Comparison of ENCODE assay signal across 13 mouse cellular contexts in genomic region chr12:76362303-76362676, GRCm38 (mm10). TPM values are rescaled to one million over a fixed set of nuclear protein-coding genes. Genes with fewer than 3 reads are reported as not detected.
A peak's percentile ranks its signal among the peaks of the same experiment; 100 is the strongest.
DNase-seq lines count a peak whose midpoint lies in the region; ATAC-seq lines count a peak whose summit lies in the region.
"Had no signal": no experiment of that assay in that cellular context is flagged by ENCODE, and none has a peak within 500 bp of the region (broad histone marks: within the 10 kb centered on the region; RNA-seq: fewer than 3 reads in every experiment).

No protein-coding gene starts in this region.

- DNase-seq in liver, embryonic 11.5 days (ENCODE audit: low spot score) = no peak
- no peak for DNase-seq in liver
- peak; percentile 49 for DNase-seq in thymus, postnatal 25 days
- DNase-seq in hindbrain, embryonic 14.5 days (ENCODE audit: low spot score) = no peak
- no peak for DNase-seq in midbrain, embryonic 14.5 days
- no peak for DNase-seq in gastrocnemius, postnatal 14 days
- DNase-seq: kidney, adult 9 months; right cerebral cortex, postnatal 4 days had no signal

- peak overlapping the region; percentile 59 for H3K9ac ChIP-seq in liver, embryonic 11.5 days (ENCODE audit: low read depth, low read length)
- H3K9ac ChIP-seq in hindbrain, embryonic 14.5 days = no peak overlapping the region
- H3K9ac ChIP-seq in midbrain, embryonic 14.5 days (replicated peaks; ENCODE audit: low read length) = no peak overlapping the region
- H3K9ac ChIP-seq: midbrain, embryonic 12.5 days had no signal

- peak overlapping the region; percentile 58 for H3K4me2 ChIP-seq in liver, embryonic 11.5 days
- H3K4me2 ChIP-seq in hindbrain, embryonic 14.5 days (replicated peaks) = no peak overlapping the region
- no peak overlapping the region for H3K4me2 ChIP-seq in midbrain, embryonic 14.5 days (ENCODE audit: low read length)
- H3K4me2 ChIP-seq: midbrain, embryonic 12.5 days had no signal

- H3K9me3 ChIP-seq in liver, embryonic 11.5 days (ENCODE audit: control insufficient read depth, low read length) = no peaks in the 10 kb centered on the region
- H3K9me3 ChIP-seq in hindbrain, embryonic 14.5 days (ENCODE audit: control insufficient read depth, low read length) = no peaks in the 10 kb centered on the region
- no peaks in the 10 kb centered on the region for H3K9me3 ChIP-seq in midbrain, embryonic 14.5 days (ENCODE audit: control insufficient read depth, low read length)
- H3K9me3 ChIP-seq: hindbrain, embryonic 10.5 days; midbrain, embryonic 12.5 days had no signal

- peaks cover 4% of the 10 kb centered on the region; the same call in 1 of the 2 replicates for H3K36me3 ChIP-seq in liver, embryonic 11.5 days (ENCODE audit: control insufficient read depth, insufficient read depth, low read length)
- no peaks in the 10 kb centered on the region for H3K36me3 ChIP-seq in macrophage (ENCODE audit: inconsistent target)
- H3K36me3 ChIP-seq in hindbrain, embryonic 14.5 days (replicated peaks; ENCODE audit: control insufficient read depth, insufficient read depth) = no peaks in the 10 kb centered on the region
- no peaks in the 10 kb centered on the region for H3K36me3 ChIP-seq in midbrain, embryonic 14.5 days (ENCODE audit: control insufficient read depth, insufficient read depth, low read length)
- H3K36me3 ChIP-seq: midbrain, embryonic 12.5 days had no signal

- H3K27me3 ChIP-seq in liver, embryonic 11.5 days (replicated peaks; ENCODE audit: control insufficient read depth, insufficient read depth, low read length) = no peaks in the 10 kb centered on the region
- no peaks in the 10 kb centered on the region for H3K27me3 ChIP-seq in hindbrain, embryonic 14.5 days (ENCODE audit: control insufficient read depth, insufficient read depth, low read length)
- no peaks in the 10 kb centered on the region for H3K27me3 ChIP-seq in midbrain, embryonic 14.5 days (ENCODE audit: control insufficient read depth, insufficient read depth, low read length)
- H3K27me3 ChIP-seq: midbrain, embryonic 12.5 days had no signal

- peak; percentile 30; the same call in 1 of the 2 replicates for ATAC-seq in liver, embryonic 11.5 days (replicated peaks; ENCODE audit: low FRiP score)
- ATAC-seq in erythroblast, adult 5-6 weeks (replicated peaks; ENCODE audit: low FRiP score, poor library complexity, severe bottlenecking) = peak; percentile 55
- no peak for ATAC-seq in hindbrain, embryonic 14.5 days (ENCODE audit: low FRiP score)
- no peak for ATAC-seq in midbrain, embryonic 14.5 days (ENCODE audit: low FRiP score, low TSS enrichment)

- WGBS in liver, embryonic 11.5 days = 46% methylated on average over 9 of the region's 9 CpGs
- 17% methylated on average over 9 of the region's 9 CpGs for WGBS in macrophage (ENCODE audit: missing documents)
- 90% methylated on average over 9 of the region's 9 CpGs for WGBS in hindbrain, embryonic 14.5 days
- WGBS in midbrain, embryonic 14.5 days = 88% methylated on average over 9 of the region's 9 CpGs

- H3K27ac ChIP-seq in liver, embryonic 11.5 days (ENCODE audit: low read depth, low read length) = peak overlapping the region; percentile 95
- peak overlapping the region; percentile 43 for H3K27ac ChIP-seq in macrophage
- no peak overlapping the region for H3K27ac ChIP-seq in hindbrain, embryonic 14.5 days
- H3K27ac ChIP-seq in midbrain, embryonic 14.5 days (replicated peaks; ENCODE audit: low read depth, low read length) = no peak overlapping the region
- H3K27ac ChIP-seq: hindbrain, embryonic 10.5 days; midbrain, embryonic 12.5 days had no signal

- intact Hi-C loops in gastrocnemius, postnatal 14 days (cut with DNase I; ENCODE audit: low total_unique reads) = no loop called here

- peaks cover 29% of the 10 kb centered on the region for H3K4me1 ChIP-seq in liver, embryonic 11.5 days (replicated peaks; ENCODE audit: control insufficient read depth, insufficient read depth, low read length)
- peaks cover 15% of the 10 kb centered on the region for H3K4me1 ChIP-seq in hindbrain, embryonic 14.5 days (replicated peaks; ENCODE audit: control insufficient read depth, insufficient read depth, low read length)
- H3K4me1 ChIP-seq in midbrain, embryonic 14.5 days (ENCODE audit: control insufficient read depth, insufficient read depth, low read length) = peaks cover 3% of the 10 kb centered on the region

- H3K79me2 ChIP-seq in macrophage (ENCODE audit: inconsistent target) = peaks cover 77% of the 10 kb centered on the region

- H3K4me3 ChIP-seq in liver, embryonic 11.5 days (ENCODE audit: low read depth, low read length) = no peak overlapping the region
- H3K4me3 ChIP-seq in macrophage (ENCODE audit: inconsistent target) = no peak overlapping the region
- no peak overlapping the region for H3K4me3 ChIP-seq in hindbrain, embryonic 14.5 days (replicated peaks; ENCODE audit: low read length)
- H3K4me3 ChIP-seq in midbrain, embryonic 14.5 days (replicated peaks; ENCODE audit: low read depth, low read length) = no peak overlapping the region
- H3K4me3 ChIP-seq: hindbrain, embryonic 10.5 days; midbrain, embryonic 12.5 days had no signal

RNA-seq across cellular contexts. Expression of gene Zbtb25, which starts 7.1 kb away (rescaled TPM):
- 14.3 and 16.6 TPM in 2 replicates for polyA plus RNA-seq in liver, embryonic 11.5 days (2014; fragmentation: Nextera tagmentation; extraction: Ambion mirVana)
- 6.1 and 19.2 TPM in 2 replicates for total RNA-seq in erythroblast, adult 5-6 weeks (2015; ENCODE audit: low replicate concordance)
- 1.3 and 4.6 TPM in 2 replicates for total RNA-seq in erythroblast, adult 5-6 weeks (2017; ENCODE audit: low replicate concordance)
- 10 to 100 TPM in 15 of 26 experiments, 1 to 10 TPM in 11; 1.7 to 19.1 (median 11.6) TPM for total RNA-seq in macrophage (2018; cell fraction: chromatin; rRNA removed)
- total RNA-seq in macrophage (2018; cell fraction: cytosol; rRNA removed) = 1 to 10 TPM; 1.3 to 6.5 (median 5.1) TPM
- 10 to 100 TPM in 9 of 26 experiments, 1 to 10 TPM in 17; 2.3 to 17.0 (median 8.8) TPM for total RNA-seq in macrophage (2018; cell fraction: nucleus; rRNA removed)
- 5.3 to 6.8 TPM (median 5.6 TPM) in 3 replicates for polyA plus RNA-seq in macrophage (2018)
- polyA plus RNA-seq in hindbrain, embryonic 14.5 days (2014; fragmentation: Nextera tagmentation; extraction: Ambion mirVana) = 16.0 and 16.5 TPM in 2 replicates
- 17.0 and 18.2 TPM in 2 replicates for polyA plus RNA-seq in midbrain, embryonic 14.5 days (2014; fragmentation: Nextera tagmentation; extraction: Ambion mirVana)
- total RNA-seq in gastrocnemius, postnatal 14 days (2021) = 1 to 10 TPM; 7.8 to 8.7 TPM

RNA-seq across cellular contexts. Expression of gene Zbtb1, which starts 7.8 kb away (rescaled TPM):
- 9.4 and 11.1 TPM in 2 replicates for polyA plus RNA-seq in liver, embryonic 11.5 days (2014; fragmentation: Nextera tagmentation; extraction: Ambion mirVana)
- total RNA-seq in erythroblast, adult 5-6 weeks (2015; ENCODE audit: low replicate concordance) = 4.6 and 4.8 TPM in 2 replicates
- 4.0 and 5.6 TPM in 2 replicates for total RNA-seq in erythroblast, adult 5-6 weeks (2017; ENCODE audit: low replicate concordance)
- 10 to 100 TPM in 16 of 26 experiments, 1 to 10 TPM in 10; 1.9 to 29.5 (median 15.6) TPM for total RNA-seq in macrophage (2018; cell fraction: chromatin; rRNA removed)
- total RNA-seq in macrophage (2018; cell fraction: cytosol; rRNA removed) = 1 to 10 TPM; 1.0 to 7.8 (median 6.3) TPM
- 10 to 100 TPM in 13 of 26 experiments, 1 to 10 TPM in 13; 2.4 to 31.1 (median 9.7) TPM for total RNA-seq in macrophage (2018; cell fraction: nucleus; rRNA removed)
- polyA plus RNA-seq in macrophage (2018) = 5.0 to 6.5 TPM (median 5.2 TPM) in 3 replicates
- 4.2 and 4.7 TPM in 2 replicates for polyA plus RNA-seq in hindbrain, embryonic 14.5 days (2014; fragmentation: Nextera tagmentation; extraction: Ambion mirVana)
- 3.2 and 4.2 TPM in 2 replicates for polyA plus RNA-seq in midbrain, embryonic 14.5 days (2014; fragmentation: Nextera tagmentation; extraction: Ambion mirVana)
- total RNA-seq in gastrocnemius, postnatal 14 days (2021) = 1 to 10 TPM; 4.3 to 4.4 TPM

RNA-seq across cellular contexts. Expression of gene Akap5, which starts 37.6 kb away (rescaled TPM):
- polyA plus RNA-seq in liver, embryonic 11.5 days (2014; fragmentation: Nextera tagmentation; extraction: Ambion mirVana) = 2.4 and 2.8 TPM in 2 replicates
- 0.38 TPM in 1 of 2 replicates, not detected in the other for total RNA-seq in erythroblast, adult 5-6 weeks (2015; ENCODE audit: low replicate concordance)
- total RNA-seq in erythroblast, adult 5-6 weeks (2017; ENCODE audit: low replicate concordance) = 0.28 TPM in 1 of 2 replicates, not detected in the other
- total RNA-seq in macrophage (2018; cell fraction: chromatin; rRNA removed) = 1 to 10 TPM in 5 of 26 experiments, under 1 TPM in 14, not detected in 7; 0.17 to 1.8 (median 0.65) TPM
- under 1 TPM in 4 of 26 experiments, not detected in 22; under 0.01 to 0.03 (median 0.03) TPM for total RNA-seq in macrophage (2018; cell fraction: cytosol; rRNA removed)
- total RNA-seq in macrophage (2018; cell fraction: nucleus; rRNA removed) = 1 to 10 TPM in 1 of 26 experiments, under 1 TPM in 15, not detected in 10; 0.06 to 1.7 (median 0.21) TPM
- 0.01 TPM in 1 of 3 replicates, not detected in the others for polyA plus RNA-seq in macrophage (2018)
- polyA plus RNA-seq in hindbrain, embryonic 14.5 days (2014; fragmentation: Nextera tagmentation; extraction: Ambion mirVana) = 11.8 and 12.1 TPM in 2 replicates
- polyA plus RNA-seq in midbrain, embryonic 14.5 days (2014; fragmentation: Nextera tagmentation; extraction: Ambion mirVana) = 8.7 and 8.8 TPM in 2 replicates
- 1 to 10 TPM; 1.0 to 1.5 TPM for total RNA-seq in gastrocnemius, postnatal 14 days (2021)

RNA-seq across cellular contexts. Expression of gene Hspa2, which starts 41.7 kb away (rescaled TPM):
- 4.2 and 5.4 TPM in 2 replicates for polyA plus RNA-seq in liver, embryonic 11.5 days (2014; fragmentation: Nextera tagmentation; extraction: Ambion mirVana)
- 0.42 and 4.4 TPM in 2 replicates for total RNA-seq in erythroblast, adult 5-6 weeks (2015; ENCODE audit: low replicate concordance)
- 0.68 and 1.8 TPM in 2 replicates for total RNA-seq in erythroblast, adult 5-6 weeks (2017; ENCODE audit: low replicate concordance)
- total RNA-seq in macrophage (2018; cell fraction: chromatin; rRNA removed) = 1 to 10 TPM in 14 of 26 experiments, under 1 TPM in 12; 0.45 to 2.4 (median 1.0) TPM
- total RNA-seq in macrophage (2018; cell fraction: cytosol; rRNA removed) = 1 to 10 TPM; 3.6 to 7.4 (median 5.5) TPM
- total RNA-seq in macrophage (2018; cell fraction: nucleus; rRNA removed) = 1 to 10 TPM in 25 of 26 experiments, under 1 TPM in 1; 0.91 to 4.3 (median 2.4) TPM
- polyA plus RNA-seq in macrophage (2018) = 4.0 to 5.0 TPM (median 4.9 TPM) in 3 replicates
- polyA plus RNA-seq in hindbrain, embryonic 14.5 days (2014; fragmentation: Nextera tagmentation; extraction: Ambion mirVana) = 6.4 and 7.9 TPM in 2 replicates
- 5.1 and 5.3 TPM in 2 replicates for polyA plus RNA-seq in midbrain, embryonic 14.5 days (2014; fragmentation: Nextera tagmentation; extraction: Ambion mirVana)
- 10 to 100 TPM in 1 of 2 experiments, 1 to 10 TPM in 1; 8.7 to 12.7 TPM for total RNA-seq in gastrocnemius, postnatal 14 days (2021)

RNA-seq across cellular contexts. Expression of gene Ppp1r36, which starts 55.0 kb away (rescaled TPM):
- polyA plus RNA-seq in liver, embryonic 11.5 days (2014; fragmentation: Nextera tagmentation; extraction: Ambion mirVana) = 0.51 TPM in 2 replicates
- total RNA-seq in erythroblast, adult 5-6 weeks (2015; ENCODE audit: low replicate concordance) = not detected in 2 replicates
- total RNA-seq in erythroblast, adult 5-6 weeks (2017; ENCODE audit: low replicate concordance) = not detected in 2 replicates
- total RNA-seq in macrophage (2018; cell fraction: chromatin; rRNA removed) = not detected
- total RNA-seq in macrophage (2018; cell fraction: cytosol; rRNA removed) = not detected
- not detected for total RNA-seq in macrophage (2018; cell fraction: nucleus; rRNA removed)
- not detected in 3 replicates for polyA plus RNA-seq in macrophage (2018)
- polyA plus RNA-seq in hindbrain, embryonic 14.5 days (2014; fragmentation: Nextera tagmentation; extraction: Ambion mirVana) = 1.8 and 2.6 TPM in 2 replicates
- polyA plus RNA-seq in midbrain, embryonic 14.5 days (2014; fragmentation: Nextera tagmentation; extraction: Ambion mirVana) = 0.34 and 0.50 TPM in 2 replicates
- total RNA-seq in gastrocnemius, postnatal 14 days (2021) = under 1 TPM; 0.31 to 0.51 TPM
- polyA plus RNA-seq: liver, adult 2 months had no signal

Comparison
In these comparisons a context has a peak if more than half of its experiments do, and no peak if none do; other contexts are left out.
1. ATAC-seq: peak in liver, embryonic 11.5 days (single experiment) and erythroblast, adult 5-6 weeks (single experiment); none in hindbrain, embryonic 14.5 days (single experiment) and midbrain, embryonic 14.5 days (single experiment).
2. H3K27ac ChIP-seq: peak in liver, embryonic 11.5 days (single experiment) and macrophage (single experiment); none in hindbrain, embryonic 14.5 days (single experiment) and midbrain, embryonic 14.5 days (single experiment).